In the genomic region with DNA sequence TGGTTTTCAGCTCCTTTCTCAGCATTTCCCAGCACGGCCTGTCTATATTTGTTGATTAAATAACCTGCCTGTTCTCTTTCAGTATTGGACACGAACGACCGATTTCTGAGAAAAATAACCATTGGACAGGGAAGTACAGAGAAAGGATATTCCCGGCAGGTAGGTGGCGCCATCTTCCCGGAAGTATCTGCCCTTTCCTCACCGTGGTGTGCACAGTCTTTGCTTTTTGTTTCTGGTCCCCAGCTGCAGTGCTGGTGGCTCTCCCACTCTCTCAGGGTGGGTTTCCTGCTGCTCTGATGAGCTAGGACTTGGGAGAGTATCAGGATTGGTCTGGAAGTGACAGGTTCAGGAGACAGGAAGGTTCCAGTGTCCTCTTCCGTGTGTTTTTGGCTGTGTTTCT, we compare ENCODE assay signal across 8 mouse cellular contexts.
DNase-seq lines count a peak whose midpoint lies in the region; ATAC-seq and TF ChIP-seq lines count a peak whose summit lies in the region.

No protein-coding gene starts in this region.

- no peak overlapping the region for H3K9ac ChIP-seq in hindbrain, embryonic 12.5 days

- WGBS in hindbrain, embryonic 10.5 days, result 82% methylated on average over 9 of the region's 9 CpGs
- WGBS in hindbrain, embryonic 12.5 days, result 78% methylated on average over 9 of the region's 9 CpGs
- 52% methylated on average over 9 of the region's 9 CpGs for WGBS in cerebellum, adult 2 months

- no peak for TF ChIP-seq POLR2A in cerebellum, adult 2 months (IDR thresholded peaks at IDR 0.05; ENCODE audit: borderline replicate concordance, insufficient read depth, low read length)

- DNase-seq in hindbrain, embryonic 10.5 days (ENCODE audit: low spot score), result peak; percentile 25
- DNase-seq in cerebellum, adult 2 months, result peak; percentile 53 to 69
- peak; percentile 70 for DNase-seq in gastrocnemius, adult 2 months
- DNase-seq in layer of hippocampus, adult 9-11 months, result peak; percentile 19
- peak; percentile 44 for DNase-seq in mesoderm, embryonic 11.5 days (ENCODE audit: low read depth, low spot score)
- DNase-seq in thymus, postnatal 14 days, result peak; percentile 52

- no peaks in the 10 kb centered on the region for H3K4me1 ChIP-seq in hindbrain, embryonic 10.5 days (replicated peaks)
- no peaks in the 10 kb centered on the region for H3K4me1 ChIP-seq in hindbrain, embryonic 12.5 days
- peaks cover 19% of the 10 kb centered on the region for H3K4me1 ChIP-seq in E14TG2a.4 (replicated peaks; ENCODE audit: low read depth, low read length)
- H3K4me1 ChIP-seq in cerebellum, adult 2 months (ENCODE audit: control insufficient read depth, insufficient read depth, low read length), result no peaks in the 10 kb centered on the region

- H3K36me3 ChIP-seq in hindbrain, embryonic 10.5 days, result peaks cover 30% of the 10 kb centered on the region
- no peaks in the 10 kb centered on the region for H3K36me3 ChIP-seq in hindbrain, embryonic 12.5 days
- H3K36me3 ChIP-seq in E14TG2a.4 (ENCODE audit: insufficient read depth, low read length), result peaks cover 49% of the 10 kb centered on the region

- H3K4me2 ChIP-seq in hindbrain, embryonic 12.5 days (replicated peaks), result no peak overlapping the region

- peak; percentile 75 for TF ChIP-seq CTCF in E14TG2a.4 (conservative IDR thresholded peaks at IDR 0.05; ENCODE audit: low read length)
- peak; percentile 90 for TF ChIP-seq CTCF in cerebellum, adult 2 months (IDR thresholded peaks at IDR 0.05; ENCODE audit: borderline replicate concordance, insufficient read depth, low read depth, low read length)
- peak; percentile 73 for TF ChIP-seq CTCF in gastrocnemius, adult 2 months (IDR thresholded peaks at IDR 0.05)

- no peak overlapping the region for H3K27ac ChIP-seq in hindbrain, embryonic 10.5 days
- no peak overlapping the region for H3K27ac ChIP-seq in hindbrain, embryonic 12.5 days
- H3K27ac ChIP-seq in cerebellum, adult 2 months (ENCODE audit: insufficient read depth, low read length), result no peak overlapping the region
- H3K27ac ChIP-seq in gastrocnemius, adult 2 months, result no peak overlapping the region

- H3K9me3 ChIP-seq in hindbrain, embryonic 10.5 days, result no peaks in the 10 kb centered on the region
- no peaks in the 10 kb centered on the region for H3K9me3 ChIP-seq in hindbrain, embryonic 12.5 days (replicated peaks)
- no peaks in the 10 kb centered on the region for H3K9me3 ChIP-seq in E14TG2a.4 (ENCODE audit: low read length)

- no peak overlapping the region for H3K4me3 ChIP-seq in hindbrain, embryonic 10.5 days
- H3K4me3 ChIP-seq in hindbrain, embryonic 12.5 days, result no peak overlapping the region
- no peak overlapping the region for H3K4me3 ChIP-seq in E14TG2a.4 (replicated peaks; ENCODE audit: low read length)
- H3K4me3 ChIP-seq in cerebellum, adult 2 months (replicated peaks; ENCODE audit: insufficient read depth, low read depth, low read length), result no peak overlapping the region
- peak overlapping the region; percentile 44 for H3K4me3 ChIP-seq in gastrocnemius, adult 2 months

- H3K27me3 ChIP-seq in hindbrain, embryonic 10.5 days (ENCODE audit: insufficient read depth, poor library complexity, severe bottlenecking), result no peaks in the 10 kb centered on the region
- H3K27me3 ChIP-seq in hindbrain, embryonic 12.5 days, result no peaks in the 10 kb centered on the region
- no peaks in the 10 kb centered on the region for H3K27me3 ChIP-seq in E14TG2a.4 (ENCODE audit: insufficient read depth, low read length)
- no peaks in the 10 kb centered on the region for H3K27me3 ChIP-seq in cerebellum, adult 2 months (ENCODE audit: control insufficient read depth, insufficient read depth, low read length)

- intact Hi-C loops in gastrocnemius, adult 2 months (cut with DNase I), result loop anchor here (1.0 kb wide), 1 partner anchor 300 kb away; no protein-coding TSS in a partner anchor

- no peak for ATAC-seq in hindbrain, embryonic 12.5 days (ENCODE audit: low FRiP score)

Comparison
In these comparisons a context has a peak if more than half of its experiments do, and no peak if none do; other contexts are left out.
1. DNase-seq: peak in every context shown above with its lines; median percentile 70 in gastrocnemius, adult 2 months; 61 in cerebellum, adult 2 months; 52 in thymus, postnatal 14 days; 44 in mesoderm, embryonic 11.5 days; 25 in hindbrain, embryonic 10.5 days; 19 in layer of hippocampus, adult 9-11 months.